Mouse (Mus musculus): ENCODE results near the gene Cyp21a1.
"Not testable (repeated sequence)": the region's sequence is repeated elsewhere in the genome, so short reads cannot be mapped to it uniquely, and the experiment has no call there.

Gene Cyp21a1

GRCm38 (mm10) chr17:34803367-34803766 lies 994 bp downstream of the Cyp21a1 start:
- not testable (repeated sequence) for DNase-seq

GRCm38 (mm10) chr17:34802756-34803155 lies 1.6 kb downstream of the Cyp21a1 start:
- DNase-seq, result not testable (repeated sequence)

GRCm38 (mm10) chr17:34800781-34801305 lies 3.5 kb downstream of the Cyp21a1 start:
- not testable (repeated sequence) for DNase-seq

- DNase-seq, result no peak
These were observed 4.8 kb downstream of the Cyp21a1 start for GRCm38 (mm10) chr17:34799531-34799925.

GRCm38 (mm10) chr17:34798866-34799530 lies 5.4 kb downstream of the Cyp21a1 start:
- no peak for DNase-seq

- DNase-seq, result not testable (repeated sequence)
These were observed 6.3 kb downstream of the Cyp21a1 start for GRCm38 (mm10) chr17:34798071-34798470.

GRCm38 (mm10) chr17:34797211-34797995 lies 7.0 kb downstream of the Cyp21a1 start:
- not testable (repeated sequence) for DNase-seq

GRCm38 (mm10) chr17:34796311-34797140 lies 7.8 kb downstream of the Cyp21a1 start:
- DNase-seq, result no peak

GRCm38 (mm10) chr17:34795633-34796032 lies 8.7 kb downstream of the Cyp21a1 start:
- DNase-seq, result peak; percentile 65

GRCm38 (mm10) chr17:34795016-34795415 lies 9.3 kb downstream of the Cyp21a1 start:
- no peak for DNase-seq

GRCm38 (mm10) chr17:34777680-34778325 lies 26.6 kb downstream of the Cyp21a1 start:
- DNase-seq, result no peak

- no peak for DNase-seq
These were observed 42.9 kb downstream of the Cyp21a1 start for GRCm38 (mm10) chr17:34761471-34761870.
